Mouse (Mus musculus): ENCODE results near the gene Samhd1.

DNA sequence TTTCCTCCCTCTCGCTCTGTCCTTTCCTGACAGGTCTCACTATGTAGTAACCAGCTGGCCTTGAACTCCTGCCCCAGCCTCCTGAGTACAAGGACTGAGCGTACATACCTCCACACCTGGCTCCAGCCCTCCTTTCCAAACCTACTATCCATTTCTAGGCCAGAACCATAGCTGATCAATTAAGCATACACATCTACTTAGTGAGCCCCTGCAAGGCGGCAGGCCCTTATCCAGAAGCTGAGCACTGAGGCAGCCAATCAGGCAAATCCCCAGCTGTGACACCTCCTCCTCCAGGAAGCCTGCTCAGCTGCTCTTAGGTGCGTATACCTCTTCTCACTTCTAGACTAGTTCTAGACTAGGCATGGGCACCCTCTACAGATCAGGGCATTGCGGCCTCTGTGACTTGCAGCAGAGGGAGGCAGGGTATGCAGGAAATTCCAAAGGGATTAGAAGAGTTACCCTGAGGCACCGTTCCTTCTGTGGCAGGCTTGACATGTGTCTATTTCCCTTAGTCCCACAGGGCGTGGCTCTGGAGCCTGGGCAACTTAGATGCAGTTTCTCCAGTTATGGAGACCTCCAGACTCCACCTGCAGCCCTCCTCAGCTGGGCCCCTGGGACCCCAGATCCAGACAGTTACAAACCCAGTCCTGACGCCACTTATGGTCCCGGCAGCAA, 62.6 kb downstream of the Samhd1 start:
- no peak for TF ChIP-seq CTCF (IDR thresholded peaks at IDR 0.05; ENCODE audit: low read depth)
- TF ChIP-seq EP300 (IDR thresholded peaks at IDR 0.05; ENCODE audit: low read depth), result no peak

All from heart, postnatal 0 days (tissue).